Mouse (Mus musculus) macrophage (primary cell): Measurements from ENCODE around the gene Tmem184a. TPM values are rescaled to one million over a fixed set of nuclear protein-coding genes. Genes with fewer than 3 reads are reported as not detected.

Source experiments
- polyA plus RNA-seq: library from polyadenylated mRNA; stranded (reverse); fragments of 250-400 nt; gene quantifications from 3 replicates; pipeline ENCODE4 v1.2.4, GENCODE M21; 2018; ENCODE audit warnings: inconsistent platforms

Gene Tmem184a
- polyA plus RNA-seq, 1 experiment from 2014 or later = not detected

Other genes starting within 250 kb of the Tmem184a start
- 3.8 to 12.7 TPM (median 7.4 TPM) in 3 replicates for gene Micall2, start 83.6 kb downstream of the Tmem184a start, polyA plus RNA-seq
- gene Ints1, start 44.2 kb downstream of the Tmem184a start, polyA plus RNA-seq = 14.7 to 19.1 TPM (median 17.1 TPM) in 3 replicates
- gene Mafk, start 28.4 kb downstream of the Tmem184a start, polyA plus RNA-seq = 20.1 to 25.2 TPM (median 22.3 TPM) in 3 replicates
- gene Gm26938, start 6.5 kb upstream of the Tmem184a start, polyA plus RNA-seq = not detected in 3 replicates
- 5.1 to 28.7 TPM (median 20.8 TPM) in 3 replicates for gene Psmg3, start 7.0 kb upstream of the Tmem184a start, polyA plus RNA-seq
- not detected in 3 replicates for gene Elfn1, start 88.0 kb upstream of the Tmem184a start, polyA plus RNA-seq